Mouse (Mus musculus): ENCODE data around the gene Exosc9. TPM values are rescaled to one million over a fixed set of nuclear protein-coding genes. Genes with fewer than 3 reads are reported as not detected.
"Not testable (repeated sequence)": the region's sequence is repeated elsewhere in the genome, so short reads cannot be mapped to it uniquely, and the experiment has no call there.

The Exosc9 gene
- total RNA-seq, 2 experiments from 2014 or later, result 29.8 to 32.0 TPM

DNA sequence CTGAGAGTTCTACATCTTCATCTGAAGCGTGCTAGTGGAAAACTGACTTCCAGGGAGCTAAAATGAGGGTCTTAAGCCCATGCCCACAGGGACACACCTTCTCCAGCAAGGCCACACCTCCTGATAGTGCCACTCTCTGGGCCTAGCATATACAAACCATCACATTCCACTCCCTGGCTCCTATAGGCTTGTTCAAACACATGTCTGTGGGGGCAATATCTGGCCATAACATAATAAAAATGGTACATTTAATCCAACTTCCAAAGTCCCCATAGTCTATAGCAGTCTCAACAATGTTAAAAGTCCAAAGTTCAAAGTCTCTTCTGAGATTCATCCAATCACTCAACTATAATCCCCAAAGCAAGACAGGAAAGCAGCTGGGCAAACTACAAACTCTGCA is 5.2 kb downstream of the Exosc9 start:
- no peak for DNase-seq

DNA sequence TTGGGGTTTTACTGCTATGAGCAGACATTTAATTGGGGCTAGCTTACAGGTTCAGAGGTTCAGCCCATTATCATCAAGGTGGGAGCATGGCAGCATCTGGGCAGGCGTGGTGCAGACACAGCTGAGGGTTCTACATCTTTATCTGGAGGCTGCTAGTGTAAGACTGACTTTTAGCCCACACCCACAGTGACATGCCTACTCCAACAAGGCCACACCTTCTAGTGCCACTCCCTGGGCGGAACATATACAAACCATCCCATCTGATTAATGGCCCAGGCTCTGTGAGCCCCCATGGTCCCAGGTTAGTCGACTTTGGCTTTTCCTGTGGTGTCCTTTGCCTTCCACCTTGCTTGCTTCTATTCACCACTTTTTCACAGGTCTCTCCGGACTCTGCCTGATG is 7.2 kb downstream of the Exosc9 start:
- no peak for DNase-seq

DNA sequence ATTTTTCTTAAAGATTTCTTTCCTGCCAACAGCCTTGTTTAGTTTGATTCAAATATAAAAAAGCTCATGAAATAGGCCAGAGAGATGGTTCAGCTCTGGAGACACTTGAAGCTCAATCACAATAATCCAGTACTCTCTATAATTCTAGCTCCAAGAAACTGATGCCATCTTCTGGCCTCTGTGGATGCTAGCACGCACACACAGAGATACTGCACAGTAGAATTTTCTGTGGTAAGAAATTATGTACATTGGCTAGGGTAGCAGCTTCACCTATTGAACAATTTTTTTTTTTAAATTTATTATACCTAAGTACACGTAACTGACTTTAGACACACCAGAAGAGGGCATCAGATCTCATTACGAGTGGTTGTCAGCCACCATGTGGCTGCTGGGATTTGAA is 11.3 kb downstream of the Exosc9 start:
- DNase-seq, result no peak

DNA sequence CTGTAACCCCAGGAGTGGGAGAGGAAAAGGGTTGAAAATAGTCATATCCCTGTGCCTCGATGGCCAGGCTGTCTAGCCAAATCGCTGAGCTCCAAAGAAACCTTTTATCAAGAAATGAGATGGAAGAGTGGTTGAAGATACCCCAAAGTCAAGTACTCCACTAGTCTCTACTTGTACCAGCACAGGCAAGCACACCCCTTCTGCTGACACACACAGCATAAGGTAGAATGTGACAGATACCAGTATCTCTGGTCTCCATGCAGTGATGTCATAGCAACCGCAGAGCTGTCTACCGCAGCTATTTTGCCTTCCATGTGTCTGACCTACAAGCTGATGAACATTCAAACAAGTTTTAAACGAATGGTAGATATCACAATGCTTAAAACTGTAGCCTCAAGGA is 17.4 kb downstream of the Exosc9 start:
- DNase-seq, result no peak

DNA sequence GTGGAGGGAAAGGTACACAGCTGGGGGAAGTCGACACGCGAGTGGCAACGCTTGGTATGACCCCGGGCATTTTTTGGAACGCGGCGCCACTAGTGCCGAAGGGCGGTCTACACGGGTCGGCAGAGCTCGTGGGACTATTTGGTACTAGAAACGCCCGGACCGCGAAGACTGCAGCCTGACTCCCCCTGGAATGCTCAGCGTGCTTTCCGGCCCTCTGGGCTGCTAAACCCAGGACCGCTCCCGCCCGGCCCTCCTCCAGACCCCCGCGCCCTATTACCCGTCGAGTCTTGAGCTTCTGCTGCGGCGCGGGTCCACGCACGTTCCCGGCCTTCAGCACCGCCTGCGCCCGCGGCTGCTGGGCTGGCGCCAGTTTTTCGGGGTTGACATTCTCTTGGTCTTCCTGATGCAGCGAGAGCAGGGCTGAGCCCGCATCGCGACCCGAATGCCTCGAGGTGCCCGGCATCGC is 19.0 kb downstream of the Exosc9 start:
- DNase-seq, result no peak

DNA sequence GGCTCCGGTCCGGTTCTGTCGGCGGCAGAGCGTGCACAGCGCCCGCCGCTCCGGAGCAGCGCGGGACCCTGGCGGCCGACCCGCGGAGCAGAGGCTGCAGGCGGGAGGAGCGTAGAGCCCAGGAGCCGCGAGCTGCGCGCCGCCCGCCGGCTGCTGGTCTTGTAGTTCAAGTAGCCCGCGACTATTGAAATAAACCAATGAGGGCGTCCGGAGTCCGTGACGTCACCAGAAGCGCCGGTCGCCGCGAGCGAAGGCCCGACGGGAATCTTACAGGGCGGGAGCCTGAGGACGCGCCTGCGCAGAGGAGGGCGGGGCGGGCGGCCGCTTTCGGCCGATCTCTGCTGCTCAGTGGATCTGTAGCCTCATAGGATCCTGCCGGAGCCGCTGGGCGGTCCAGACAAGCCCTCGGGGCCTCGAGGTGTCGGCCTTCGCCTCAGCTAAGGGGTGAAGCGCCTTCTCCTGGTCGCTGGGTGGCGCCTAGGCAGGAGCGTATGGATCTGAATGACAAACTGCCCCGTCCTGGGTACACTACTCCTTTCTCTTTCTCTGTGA is 19.5 kb downstream of the Exosc9 start, which contains the start of gene Ccna2:
Gene Ccna2, minus strand, starts transcription at position 324 of the 552 bp plus-strand sequence.
- peak; percentile 99 for DNase-seq

DNA sequence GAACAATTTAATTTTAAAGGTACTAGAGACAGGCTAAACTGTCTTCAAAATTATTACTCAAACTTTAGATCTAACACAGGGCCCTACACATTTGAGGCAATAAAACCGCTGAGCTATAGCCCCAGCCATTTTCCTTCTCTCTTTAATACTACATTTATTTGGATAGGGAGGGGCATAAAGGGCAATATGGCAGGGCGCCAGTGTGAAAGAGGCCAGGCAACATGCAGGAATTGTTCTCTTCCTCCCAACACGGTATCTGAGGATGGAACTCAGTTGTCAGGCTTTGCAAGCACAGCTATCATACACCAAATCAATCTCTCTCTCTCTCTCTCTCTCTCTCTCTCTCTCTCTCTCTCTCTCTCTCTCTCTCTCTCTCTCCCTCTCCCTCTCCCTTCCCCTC is 46.4 kb downstream of the Exosc9 start:
- DNase-seq, result no peak

DNA sequence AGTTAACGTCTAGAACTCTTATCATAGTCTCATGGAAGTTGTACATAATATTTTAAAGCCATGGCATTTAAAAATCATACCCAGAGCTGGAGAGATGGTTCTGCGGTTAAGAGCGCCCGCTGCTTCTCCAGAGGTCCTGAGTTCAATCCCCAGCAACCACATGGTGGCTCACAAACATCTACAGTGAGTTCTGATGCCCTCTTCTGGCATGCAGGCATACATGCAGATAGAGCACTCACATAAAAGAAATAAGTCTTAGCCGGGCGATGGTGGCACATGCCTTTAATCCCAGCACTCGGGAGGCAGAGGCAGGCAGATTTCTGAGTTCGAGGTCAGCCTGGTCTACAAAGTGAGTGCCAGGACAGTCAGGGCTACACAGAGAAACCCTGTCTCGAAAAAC is 47.4 kb downstream of the Exosc9 start:
- not testable (repeated sequence) for DNase-seq

DNA sequence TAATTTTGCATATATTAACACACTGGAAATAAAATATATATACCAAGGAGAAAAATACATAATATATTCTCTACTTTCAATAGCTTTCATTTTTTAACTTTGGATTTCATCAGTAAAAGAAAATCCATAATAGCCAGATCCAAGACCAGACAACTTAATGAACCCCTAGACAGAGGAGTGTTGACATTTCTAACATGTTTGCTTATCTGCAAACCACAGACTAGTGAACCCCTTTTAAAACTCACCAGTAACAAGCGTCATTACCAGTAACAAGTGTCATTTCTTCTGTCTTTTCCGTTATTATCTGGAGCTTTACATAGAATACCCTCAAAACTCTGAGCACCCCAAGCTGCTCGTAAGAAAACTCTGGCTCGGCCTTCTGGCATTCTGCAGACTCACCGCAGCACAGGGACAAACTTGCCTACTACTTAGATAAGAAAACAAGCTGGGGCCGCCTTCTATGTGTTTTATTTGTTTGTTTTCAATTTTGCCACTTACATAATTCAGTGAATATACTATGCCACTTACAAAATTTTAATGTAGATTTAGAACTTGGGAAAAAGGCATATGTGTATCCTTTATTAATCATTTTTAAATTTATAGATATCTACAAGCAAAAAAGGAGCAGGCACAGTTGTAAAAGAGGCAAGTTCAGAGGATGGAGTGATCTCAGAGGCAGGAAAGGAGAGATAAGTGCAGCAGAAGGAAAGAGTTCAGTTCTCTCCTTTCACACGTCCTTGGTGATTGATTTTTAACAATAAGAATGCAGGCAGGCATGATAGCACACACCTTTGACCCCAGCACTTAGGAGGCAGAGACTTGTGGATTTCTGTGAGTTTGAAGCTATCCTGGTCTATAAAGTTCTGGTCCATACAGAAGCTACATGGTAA is 53.7 kb downstream of the Exosc9 start:
- no peak for DNase-seq

DNA sequence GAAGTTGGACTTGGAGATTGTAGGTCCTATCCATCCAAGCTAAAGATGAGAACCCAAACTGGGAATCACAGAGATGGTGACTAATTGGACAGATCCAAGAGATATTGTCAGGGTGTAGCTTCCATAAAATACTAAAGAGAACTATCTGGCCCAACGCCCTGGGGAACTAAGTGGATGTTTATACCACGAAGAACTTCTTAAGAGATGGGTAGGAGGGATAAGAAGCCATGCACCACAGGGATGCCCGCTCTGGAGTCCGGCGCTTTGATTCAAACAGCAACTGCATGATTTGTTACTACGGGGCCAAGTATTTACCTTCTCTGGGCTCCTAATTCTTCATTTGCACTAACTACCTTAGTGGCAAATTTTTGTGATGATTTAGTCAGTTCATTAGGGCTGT is 60.3 kb downstream of the Exosc9 start:
- DNase-seq, result no peak

DNA sequence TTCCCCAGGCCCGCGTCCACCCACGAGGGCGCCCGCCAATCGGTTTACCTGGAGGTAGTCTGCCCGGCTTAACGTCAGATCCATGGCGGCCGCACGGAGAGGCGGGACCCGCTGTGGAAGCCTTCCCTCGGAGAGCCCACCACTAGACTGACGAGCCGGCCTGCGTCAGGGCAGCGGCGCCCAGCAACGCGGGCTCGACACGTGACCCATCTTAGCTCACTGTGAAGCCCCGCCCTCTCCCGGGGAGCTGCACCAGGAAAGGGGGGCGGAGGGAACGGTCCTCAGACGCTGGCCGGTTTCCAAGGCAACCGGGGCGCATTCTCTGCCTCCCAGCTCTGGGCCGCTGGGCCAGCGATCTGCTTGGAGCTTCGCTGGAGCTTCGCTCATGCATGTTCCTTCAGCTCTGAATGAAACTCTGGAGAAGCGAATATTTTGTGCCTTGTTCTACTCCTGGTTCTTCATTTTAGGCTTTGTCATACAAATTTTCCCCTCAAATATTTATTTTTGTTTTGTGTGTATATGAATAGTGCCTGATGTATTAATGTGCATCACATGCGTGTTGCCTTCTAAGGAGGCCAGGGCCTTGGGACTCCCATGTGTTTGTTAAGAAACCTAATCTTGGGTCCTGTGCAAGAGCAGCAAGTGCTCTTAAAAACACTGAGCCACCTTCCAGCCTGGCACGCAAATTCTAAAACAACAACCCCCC is 60.9 kb downstream of the Exosc9 start, which contains the start of gene Bbs7:
Gene Bbs7, minus strand, starts transcription at position 276 of the 706 bp plus-strand sequence.
- peak; percentile 95 for DNase-seq

DNA sequence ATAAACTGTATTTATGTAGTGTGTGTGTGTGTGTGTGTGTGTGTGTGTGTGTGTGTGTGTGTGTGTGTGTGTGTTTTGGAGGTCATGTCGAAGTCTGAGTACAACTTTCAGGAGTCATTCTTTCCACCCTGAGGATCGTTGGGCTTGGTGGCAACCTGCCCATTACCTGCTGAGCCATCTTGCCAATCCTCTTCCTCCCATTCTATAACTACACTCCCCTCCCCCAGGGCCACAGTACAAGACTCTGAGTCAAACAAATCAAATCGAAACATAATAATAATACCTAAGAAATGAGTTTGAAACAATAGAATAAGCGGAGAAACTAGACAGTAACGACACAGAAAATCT is 61.5 kb downstream of the Exosc9 start:
- DNase-seq, result peak; percentile 15

Other genes starting within 250 kb of the Exosc9 start
- 100 to 1,000 TPM; 250 to 254 TPM for gene Anxa5, start 76.7 kb upstream of the Exosc9 start, total RNA-seq (2021)
- gene 1810062G17Rik, start 76.7 kb upstream of the Exosc9 start, total RNA-seq (2021), result under 1 TPM; 0.50 to 0.91 TPM
- gene Gm11549, start 30.8 kb upstream of the Exosc9 start, total RNA-seq (2021), result under 1 TPM; 0.09 to 0.12 TPM
- gene Ccna2, start 19.5 kb downstream of the Exosc9 start, total RNA-seq (2021), result 100 to 1,000 TPM in 1 of 2 experiments, 10 to 100 TPM in 1; 95.4 to 106 TPM
- gene Bbs7, start 60.9 kb downstream of the Exosc9 start, total RNA-seq (2021), result 1 to 10 TPM; 8.9 to 9.9 TPM
- gene Trpc3, start 137.6 kb downstream of the Exosc9 start, total RNA-seq (2021), result 1 to 10 TPM; 9.6 to 9.8 TPM